7 mouse cellular contexts compared by ENCODE assay signal in the genomic region with DNA sequence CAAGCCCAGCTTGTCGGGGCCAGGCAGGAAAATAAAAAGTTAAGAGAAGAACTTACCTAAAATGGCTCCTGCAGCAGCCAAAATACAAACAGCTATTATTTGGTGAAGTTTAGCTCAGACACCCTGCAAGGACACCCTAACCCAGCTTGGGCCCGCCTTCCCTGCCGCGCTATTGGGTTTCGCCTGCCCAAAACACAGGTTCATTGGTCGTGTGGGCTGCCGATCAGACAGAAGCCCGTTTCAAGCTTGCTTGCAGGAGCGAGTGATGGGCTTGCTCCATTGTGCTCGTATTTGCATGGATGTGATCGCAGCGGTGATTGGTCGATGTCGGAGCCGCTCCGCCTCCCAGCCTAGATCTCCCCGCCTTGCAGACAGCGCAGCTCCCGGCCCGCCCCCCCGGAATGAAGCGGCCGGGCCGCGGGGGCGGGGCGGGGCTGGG. TPM values are rescaled to one million over a fixed set of nuclear protein-coding genes. Genes with fewer than 3 reads are reported as not detected.
A peak's percentile ranks its signal among the peaks of the same experiment; 100 is the strongest.
DNase-seq lines count a peak whose midpoint lies in the region; ATAC-seq lines count a peak whose summit lies in the region.

A gene (minus strand): TSS at position 143 of the 439 bp plus-strand sequence.

- no peaks in the 10 kb centered on the region; the same call in 1 of the 2 replicates for H3K36me3 ChIP-seq in intestine, embryonic 16.5 days (ENCODE audit: control insufficient read depth, insufficient read depth, low read length)
- no peaks in the 10 kb centered on the region for H3K36me3 ChIP-seq in midbrain, embryonic 11.5 days (ENCODE audit: control insufficient read depth, insufficient read depth, low read length)

- ATAC-seq in intestine, embryonic 16.5 days = peak; percentile 99
- peak; percentile 99 for ATAC-seq in midbrain, embryonic 11.5 days (ENCODE audit: low FRiP score)

- WGBS in intestine, embryonic 16.5 days = 1% methylated on average over 27 of the region's 27 CpGs
- under 1% methylated on average over 26 of the region's 27 CpGs for WGBS in midbrain, embryonic 11.5 days

- H3K9ac ChIP-seq in intestine, embryonic 16.5 days (ENCODE audit: low read depth, low read length) = peak within 1 kb of the TSS; percentile 98
- peak within 1 kb of the TSS; percentile 93 for H3K9ac ChIP-seq in midbrain, embryonic 11.5 days (ENCODE audit: low read length)

- peak; percentile 99 for DNase-seq in adrenal gland, adult 8-10 months
- DNase-seq in embryo, embryonic 9.5 days (ENCODE audit: extremely low spot score) = peak; percentile 94
- DNase-seq in gastrocnemius, postnatal 4 days (ENCODE audit: low spot score in 2 of 2) = peak; percentile 93 to 97
- peak; percentile 98 to 99 for DNase-seq in left cerebral cortex, postnatal 36 days (ENCODE audit: low spot score in 2 of 2)
- peak; percentile 100 for DNase-seq in midbrain, embryonic 11.5 days (ENCODE audit: low spot score, missing footprints)
- DNase-seq in skeletal muscle tissue, adult 2 months (ENCODE audit: low read depth, low spot score) = peak; percentile 99

- intact Hi-C loops in left cerebral cortex, postnatal 36 days (cut with DNase I) = loop anchor here (5.0 kb wide), 2 partner anchors 57 to 68 kb away; no protein-coding TSS in a partner anchor

- peak within 1 kb of the TSS; percentile 66 for H3K4me2 ChIP-seq in intestine, embryonic 16.5 days (ENCODE audit: low read depth, low read length)
- H3K4me2 ChIP-seq in midbrain, embryonic 11.5 days = peak within 1 kb of the TSS; percentile 87

- no peaks in the 10 kb centered on the region for H3K9me3 ChIP-seq in intestine, embryonic 16.5 days (ENCODE audit: control insufficient read depth, low read length)
- H3K9me3 ChIP-seq in midbrain, embryonic 11.5 days (ENCODE audit: control insufficient read depth, low read length) = no peaks in the 10 kb centered on the region

- H3K4me1 ChIP-seq in intestine, embryonic 16.5 days (ENCODE audit: control insufficient read depth, insufficient read depth, low read length) = peaks cover 14% of the 10 kb centered on the region
- peaks cover 9% of the 10 kb centered on the region for H3K4me1 ChIP-seq in midbrain, embryonic 11.5 days (ENCODE audit: control insufficient read depth, insufficient read depth, low read length)

- peak within 1 kb of the TSS; percentile 99 for H3K27ac ChIP-seq in intestine, embryonic 16.5 days (ENCODE audit: low read length)
- peak within 1 kb of the TSS; percentile 96 for H3K27ac ChIP-seq in midbrain, embryonic 11.5 days (ENCODE audit: low read depth, low read length)

- H3K27me3 ChIP-seq in intestine, embryonic 16.5 days (replicated peaks; ENCODE audit: control insufficient read depth, insufficient read depth, low read length) = no peaks in the 10 kb centered on the region
- no peaks in the 10 kb centered on the region for H3K27me3 ChIP-seq in midbrain, embryonic 11.5 days (ENCODE audit: control insufficient read depth, insufficient read depth, low read length)

- peak within 1 kb of the TSS; percentile 89 for H3K4me3 ChIP-seq in intestine, embryonic 16.5 days (ENCODE audit: low read length)
- H3K4me3 ChIP-seq in midbrain, embryonic 11.5 days (ENCODE audit: low read depth, low read length) = peak within 1 kb of the TSS; percentile 96

RNA-seq across cellular contexts. Expression of the gene that starts here (rescaled TPM):
- 10 to 100 TPM; 33.5 to 67.6 (median 45.5) TPM for total RNA-seq in adrenal gland, adult 8-10 months (2022)
- total RNA-seq in gastrocnemius, postnatal 4 days (2021) = 10 to 100 TPM; 40.4 to 41.8 TPM
- 14.7 and 16.1 TPM in 2 replicates for polyA plus RNA-seq in intestine, embryonic 16.5 days (2015; fragmentation: Nextera tagmentation; extraction: Ambion mirVana)
- total RNA-seq in left cerebral cortex, postnatal 36 days (2021) = 10 to 100 TPM; 58.0 to 75.4 TPM
- polyA plus RNA-seq in midbrain, embryonic 11.5 days (2014; fragmentation: Nextera tagmentation; extraction: Ambion mirVana) = 34.4 and 38.0 TPM in 2 replicates

Comparison
In these comparisons a context has a peak if more than half of its experiments do, and no peak if none do; other contexts are left out.
1. Peak in every context shown above with its lines: DNase-seq, ATAC-seq, H3K4me3 ChIP-seq and H3K27ac ChIP-seq.